Mouse (Mus musculus) embryonic facial prominence, embryonic 14.5 days (tissue): Measurements from ENCODE around the gene Fam120c. TPM values are rescaled to one million over a fixed set of nuclear protein-coding genes. Genes with fewer than 3 reads are reported as not detected.

Experiments
- ATAC-seq: fragments of 200-750 bp; cut with Nextera tagmentation; 2 replicates; pipeline ENCODE4 v1.8.0; 2017; ENCODE audit warnings: low read depth, moderate number of reproducible peaks, moderate TSS enrichment
- DNase-seq: peaks from one replicate; pipeline ENCODE4 v3.0.0-alpha.2; 2015; ENCODE audit warnings: low spot score
- H3K27ac ChIP-seq: fragments of 300-500 bp; sonication (generic); replicated peaks from 2 replicates; pipeline ENCODE4 v1.5.1; 2014; ENCODE audit warnings: low read depth, mild to moderate bottlenecking, low read length, moderate library complexity
- H3K27me3 ChIP-seq: fragments of 300-500 bp; sonication (generic); replicated peaks from 2 replicates; pipeline ENCODE4 v1.6.1; 2014; ENCODE audit warnings: low read length; ENCODE audit not compliant: control insufficient read depth, insufficient read depth
- H3K36me3 ChIP-seq: fragments of 300-500 bp; sonication (generic); 2 replicates; pipeline ENCODE4 v1.6.1; 2014; ENCODE audit warnings: low read length, mixed read lengths; ENCODE audit not compliant: control insufficient read depth, insufficient read depth
- H3K4me1 ChIP-seq: fragments of 300-500 bp; sonication (generic); 2 replicates; pipeline ENCODE4 v1.6.1; 2014; ENCODE audit warnings: antibody characterized with exemption, low read length; ENCODE audit not compliant: control insufficient read depth, insufficient read depth
- H3K4me2 ChIP-seq: fragments of 300-500 bp; sonication (generic); 2 replicates; pipeline ENCODE4 v1.6.1; 2014; ENCODE audit warnings: low read depth, mild to moderate bottlenecking, low read length, moderate library complexity, mixed read lengths
- H3K4me3 ChIP-seq: fragments of 300-500 bp; sonication (generic); 2 replicates; pipeline ENCODE4 v1.5.1; 2014; ENCODE audit warnings: low read depth, mild to moderate bottlenecking, low read length
- H3K9ac ChIP-seq: fragments of 300-500 bp; sonication (generic); 2 replicates; pipeline ENCODE4 v1.6.1; 2014; ENCODE audit warnings: low read depth, mild to moderate bottlenecking, low read length, moderate library complexity, mixed read lengths
- H3K9me3 ChIP-seq: fragments of 300-500 bp; sonication (generic); 2 replicates; pipeline ENCODE4 v1.6.1; 2016; ENCODE audit warnings: low read length; ENCODE audit not compliant: control insufficient read depth
- WGBS: fragments of 180-500 bp; shearing (Covaris S2); extraction: QIAGEN DNeasy Blood & Tissue Kit; methylation state at CpG from one replicate; pipeline ENCODE4 v1.1.7; 2014; 5-methylcytosine and 5-hydroxymethylcytosine counted together
- polyA plus RNA-seq: library from polyadenylated mRNA; unstranded; fragments of >200 nt; fragmentation: Nextera tagmentation; extraction: Ambion mirVana; gene quantifications from 2 replicates; pipeline ENCODE4 v1.2.1, GENCODE M21; 2014

The Fam120c gene
- polyA plus RNA-seq, 1 experiment from 2014 or later = 6.2 TPM

DNA sequence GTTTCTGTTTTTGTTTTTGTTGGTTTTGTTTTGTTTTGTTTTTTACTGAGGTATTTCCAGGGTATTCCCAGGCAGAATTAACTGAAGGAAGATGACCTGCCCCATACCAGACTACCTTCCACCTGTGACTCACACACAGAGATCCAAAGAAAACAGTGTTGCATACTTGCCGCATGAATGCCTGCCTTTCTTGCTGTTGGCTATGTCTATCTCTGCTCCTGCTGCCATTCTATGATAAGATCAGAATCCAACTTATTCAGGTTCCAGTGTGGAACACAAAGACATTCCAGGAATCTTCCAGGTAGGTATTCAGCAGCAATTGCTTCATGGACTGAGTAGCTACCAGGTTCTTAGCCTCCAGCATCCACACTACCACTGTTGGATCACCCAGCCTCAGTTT, 165.9 kb downstream of the Fam120c start:
- H3K4me1 ChIP-seq = no peaks in the 10 kb centered on the region
- no peak overlapping the region for H3K4me3 ChIP-seq
- H3K9ac ChIP-seq = no peak overlapping the region
- WGBS = 86% methylated on average over 1 of the region's 1 CpGs
- H3K9me3 ChIP-seq = no peaks in the 10 kb centered on the region
- no peaks in the 10 kb centered on the region for H3K27me3 ChIP-seq
- H3K4me2 ChIP-seq = no peak overlapping the region
- DNase-seq = no peak
- H3K27ac ChIP-seq = no peak overlapping the region
- ATAC-seq = no peak
- H3K36me3 ChIP-seq = no peaks in the 10 kb centered on the region

GRCm38 (mm10) chrX:151513066-151513465, 169.1 kb downstream of the Fam120c start:
- H3K4me1 ChIP-seq = no peaks in the 10 kb centered on the region
- no peak for ATAC-seq
- no peaks in the 10 kb centered on the region for H3K27me3 ChIP-seq
- no peaks in the 10 kb centered on the region for H3K9me3 ChIP-seq
- DNase-seq = no peak
- no peak overlapping the region for H3K27ac ChIP-seq
- WGBS = 74% methylated on average over 3 of the region's 3 CpGs
- H3K9ac ChIP-seq = no peak overlapping the region
- H3K36me3 ChIP-seq = no peaks in the 10 kb centered on the region
- H3K4me2 ChIP-seq = no peak overlapping the region
- no peak overlapping the region for H3K4me3 ChIP-seq

- DNase-seq (no peak), ATAC-seq (no peak)
- WGBS = 89% methylated on average over 2 of the region's 2 CpGs
- Histone ChIP-seq H3K27me3 (no peaks in the 10 kb centered on the region), H3K36me3 (no peaks in the 10 kb centered on the region), H3K9ac (no peak overlapping the region), H3K27ac (no peak overlapping the region), H3K4me3 (no peak overlapping the region), H3K9me3 (no peaks in the 10 kb centered on the region), H3K4me1 (no peaks in the 10 kb centered on the region), H3K4me2 (no peak overlapping the region)
These were observed 169.7 kb downstream of the Fam120c start for GRCm38 (mm10) chrX:151513694-151514093.

GRCm38 (mm10) chrX:151518181-151518580, 174.2 kb downstream of the Fam120c start:
- 64% methylated on average over 1 of the region's 1 CpGs for WGBS
- no peaks in the 10 kb centered on the region for H3K4me1 ChIP-seq

GRCm38 (mm10) chrX:151520127-151520457, 176.1 kb downstream of the Fam120c start:
- H3K27ac ChIP-seq = peak overlapping the region; percentile 99
- H3K36me3 ChIP-seq = no peaks in the 10 kb centered on the region
- H3K9me3 ChIP-seq = no peaks in the 10 kb centered on the region
- H3K9ac ChIP-seq = peak overlapping the region; percentile 69
- no peak for DNase-seq
- no peak for ATAC-seq
- peak overlapping the region; percentile 47 for H3K4me2 ChIP-seq
- H3K4me1 ChIP-seq = no peaks in the 10 kb centered on the region
- H3K4me3 ChIP-seq = peak overlapping the region; percentile 56
- no peaks in the 10 kb centered on the region; the same call in 1 of the 2 replicates for H3K27me3 ChIP-seq
- WGBS = 13% methylated on average over 15 of the region's 17 CpGs

More at GRCm38 (mm10) chrX:151518181-151518580, 174.2 kb downstream of the Fam120c start:
- H3K27me3 ChIP-seq = no peaks in the 10 kb centered on the region; the same call in 1 of the 2 replicates
- ATAC-seq (no peak), DNase-seq (no peak)
- no peaks in the 10 kb centered on the region for H3K9me3 ChIP-seq
- no peaks in the 10 kb centered on the region for H3K36me3 ChIP-seq
- no peak overlapping the region for H3K27ac ChIP-seq
- no peak overlapping the region for H3K4me3 ChIP-seq
- no peak overlapping the region for H3K9ac ChIP-seq
- no peak overlapping the region for H3K4me2 ChIP-seq

DNA sequence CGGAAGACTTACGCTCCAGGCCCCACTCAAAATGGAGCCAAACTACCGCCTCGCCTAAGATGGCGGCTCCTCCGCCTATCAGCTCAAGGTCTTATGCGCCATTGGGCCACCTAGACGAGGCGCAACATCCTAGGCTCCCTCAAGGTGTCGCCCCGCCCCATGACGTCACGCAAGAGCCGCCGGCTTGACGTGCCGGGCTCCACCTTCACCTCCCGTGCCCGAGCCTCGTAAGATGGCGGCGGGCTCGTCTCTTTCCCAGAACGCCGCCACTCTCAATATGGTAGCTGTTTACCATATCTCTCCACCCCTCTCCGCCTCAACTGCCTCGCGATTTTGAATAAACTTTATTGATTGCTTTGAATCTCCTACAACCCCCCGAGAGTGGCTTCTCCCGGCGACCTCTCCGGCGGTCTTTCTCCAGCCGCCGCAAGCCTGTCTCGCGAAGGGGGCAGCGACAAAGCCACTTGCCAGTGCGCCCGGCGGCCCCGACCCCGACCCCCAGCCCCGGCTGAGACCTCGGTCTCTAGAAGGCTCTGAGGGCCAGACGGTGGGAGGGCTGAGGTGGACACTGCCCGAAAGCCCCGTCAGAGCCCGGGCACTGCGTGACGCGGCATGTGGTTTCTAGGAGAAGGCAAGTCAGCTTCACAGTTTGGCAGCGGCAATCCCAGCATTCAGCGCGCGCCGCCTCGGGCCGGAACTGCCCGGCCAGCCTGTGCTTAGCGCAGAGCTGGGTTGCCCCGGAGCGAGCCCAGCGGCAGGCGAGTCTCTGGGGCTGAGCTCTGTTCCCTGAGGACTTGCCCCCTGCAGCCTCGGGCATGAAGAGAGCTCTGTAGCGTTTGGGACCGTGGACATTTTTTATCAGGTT, 176.7 kb downstream of the Fam120c start, which contains the start of gene Phf8:
TSS of gene Phf8 (plus strand) at position 215 of the 865 bp plus-strand sequence.
- H3K4me3 ChIP-seq = peak within 1 kb of the TSS; percentile 56
- no peaks in the 10 kb centered on the region; the same call in 1 of the 2 replicates for H3K27me3 ChIP-seq
- peak within 1 kb of the TSS; percentile 79 for H3K9ac ChIP-seq
- no peaks in the 10 kb centered on the region for H3K9me3 ChIP-seq
- H3K27ac ChIP-seq = peak within 1 kb of the TSS; percentile 99
- ATAC-seq (peak; percentile 97), DNase-seq (peak; percentile 98)
- WGBS = 16% methylated on average over 41 of the region's 68 CpGs
- H3K4me2 ChIP-seq = peak within 1 kb of the TSS; percentile 56
- H3K4me1 ChIP-seq = no peaks in the 10 kb centered on the region
- H3K36me3 ChIP-seq = no peaks in the 10 kb centered on the region

Other genes starting within 250 kb of the Fam120c start
- gene Tsr2, start 247.6 kb upstream of the Fam120c start, polyA plus RNA-seq = 35.8 and 38.3 TPM in 2 replicates
- 2.7 and 3.6 TPM in 2 replicates for gene Wnk3, start 146.1 kb upstream of the Fam120c start, polyA plus RNA-seq
- 14.8 and 17.7 TPM in 2 replicates for gene Phf8, start 176.5 kb downstream of the Fam120c start, polyA plus RNA-seq